Mouse (Mus musculus) limb, embryonic 10.5 days (tissue): ENCODE data around the gene Cask. TPM values are rescaled to one million over a fixed set of nuclear protein-coding genes. Genes with fewer than 3 reads are reported as not detected.

Source experiments
- DNase-seq: peaks from one replicate; pipeline ENCODE4 v3.0.0-alpha.2; 2017; ENCODE audit warnings: low spot score
- H3K27ac ChIP-seq: fragments of 300-500 bp; sonication (generic); 2 replicates; pipeline ENCODE4 v1.5.1; 2016; ENCODE audit warnings: mild to moderate bottlenecking
- H3K27me3 ChIP-seq: fragments of 300-500 bp; sonication (generic); 2 replicates; pipeline ENCODE4 v1.6.1; 2016; ENCODE audit warnings: low read depth, mild to moderate bottlenecking; ENCODE audit not compliant: poor library complexity, severe bottlenecking
- H3K36me3 ChIP-seq: fragments of 300-500 bp; sonication (generic); 2 replicates; pipeline ENCODE4 v1.6.1; 2016; ENCODE audit warnings: mild to moderate bottlenecking, moderate library complexity
- H3K4me1 ChIP-seq: fragments of 300-500 bp; sonication (generic); 2 replicates; pipeline ENCODE4 v1.6.1; 2016
- H3K4me3 ChIP-seq: fragments of 300-500 bp; sonication (generic); 2 replicates; pipeline ENCODE4 v1.5.1; 2016; ENCODE audit warnings: mild to moderate bottlenecking, moderate library complexity
- H3K9me3 ChIP-seq: fragments of 300-500 bp; sonication (generic); replicated peaks from 2 replicates; pipeline ENCODE4 v1.6.1; 2016; ENCODE audit warnings: mild to moderate bottlenecking
- WGBS: fragments of 180-500 bp; shearing (Covaris S2); methylation state at CpG from one replicate; pipeline ENCODE4 v1.1.7; 2016; 5-methylcytosine and 5-hydroxymethylcytosine counted together
- polyA plus RNA-seq: library from polyadenylated mRNA; unstranded; fragments of >200 nt; fragmentation: Nextera tagmentation; extraction: Ambion mirVana; gene quantifications from 2 replicates; pipeline ENCODE4 v1.2.1, GENCODE M21; 2016

Cask gene
- polyA plus RNA-seq, 1 experiment from 2014 or later: 11.7 TPM

GRCm38 (mm10) chrX:13489761-13490160 is 361.4 kb downstream of the Cask start:
- WGBS: 81% methylated on average over 1 of the region's 1 CpGs
- H3K4me1 ChIP-seq: no peaks in the 10 kb centered on the region; the same call in 1 of the 2 replicates
- 0 out of 2 replicates have a peak, but pooled peaks cover 3% of the 10 kb centered on the region for H3K9me3 ChIP-seq
- H3K36me3 ChIP-seq: no peaks in the 10 kb centered on the region
- DNase-seq: no peak
- H3K27ac ChIP-seq: no peak overlapping the region
- H3K4me3 ChIP-seq: no peak overlapping the region
- peaks cover 59% of the 10 kb centered on the region for H3K27me3 ChIP-seq

- H3K27me3 ChIP-seq: peaks cover 57% of the 10 kb centered on the region
- no peak for DNase-seq
- no peaks in the 10 kb centered on the region; the same call in 1 of the 2 replicates for H3K4me1 ChIP-seq
These were observed 362.2 kb downstream of the Cask start for GRCm38 (mm10) chrX:13489001-13489400.

GRCm38 (mm10) chrX:13484447-13484846 is 366.7 kb downstream of the Cask start:
- Histone ChIP-seq H3K4me3 (no peak overlapping the region), H3K9me3 (0 out of 2 replicates have a peak, but pooled peaks cover 3% of the 10 kb centered on the region), H3K36me3 (no peaks in the 10 kb centered on the region), H3K27me3 (peaks cover 70% of the 10 kb centered on the region), H3K27ac (no peak overlapping the region), H3K4me1 (no peaks in the 10 kb centered on the region; the same call in 1 of the 2 replicates)
- no peak for DNase-seq

More at GRCm38 (mm10) chrX:13489001-13489400, 362.2 kb downstream of the Cask start:
- 0 out of 2 replicates have a peak, but pooled peaks cover 3% of the 10 kb centered on the region for H3K9me3 ChIP-seq
- H3K4me3 ChIP-seq: no peak overlapping the region
- no peaks in the 10 kb centered on the region for H3K36me3 ChIP-seq
- H3K27ac ChIP-seq: no peak overlapping the region
- WGBS: 79% methylated on average over 3 of the region's 3 CpGs

- no peaks in the 10 kb centered on the region for H3K36me3 ChIP-seq
- peaks cover 78% of the 10 kb centered on the region for H3K27me3 ChIP-seq
- no peak for DNase-seq
- no peak overlapping the region for H3K27ac ChIP-seq
- no peaks in the 10 kb centered on the region; the same call in 1 of the 2 replicates for H3K4me1 ChIP-seq
- H3K4me3 ChIP-seq: no peak overlapping the region
- H3K9me3 ChIP-seq: 0 out of 2 replicates have a peak, but pooled peaks cover 3% of the 10 kb centered on the region
- 93% methylated on average over 1 of the region's 1 CpGs for WGBS
These were observed 368.6 kb downstream of the Cask start for GRCm38 (mm10) chrX:13482576-13482975.

GRCm38 (mm10) chrX:13479570-13479969 is 371.6 kb downstream of the Cask start:
- Histone ChIP-seq H3K9me3 (no peaks in the 10 kb centered on the region), H3K36me3 (no peaks in the 10 kb centered on the region), H3K4me3 (no peak overlapping the region), H3K27me3 (peaks cover 76% of the 10 kb centered on the region), H3K27ac (no peak overlapping the region), H3K4me1 (no peaks in the 10 kb centered on the region)
- no peak for DNase-seq

GRCm38 (mm10) chrX:13478298-13478697 is 372.9 kb downstream of the Cask start:
- Histone ChIP-seq H3K9me3 (no peaks in the 10 kb centered on the region), H3K27me3 (peaks cover 82% of the 10 kb centered on the region), H3K4me3 (no peak overlapping the region), H3K27ac (no peak overlapping the region), H3K36me3 (no peaks in the 10 kb centered on the region), H3K4me1 (no peaks in the 10 kb centered on the region)
- WGBS: 57% methylated on average over 5 of the region's 5 CpGs
- DNase-seq: no peak

GRCm38 (mm10) chrX:13477596-13477995 is 373.6 kb downstream of the Cask start:
- peaks cover 81% of the 10 kb centered on the region for H3K27me3 ChIP-seq
- DNase-seq: no peak
- H3K4me3 ChIP-seq: no peak overlapping the region
- no peaks in the 10 kb centered on the region for H3K36me3 ChIP-seq
- H3K9me3 ChIP-seq: no peaks in the 10 kb centered on the region
- no peak overlapping the region for H3K27ac ChIP-seq
- WGBS: 73% methylated on average over 2 of the region's 2 CpGs
- H3K4me1 ChIP-seq: no peaks in the 10 kb centered on the region

GRCm38 (mm10) chrX:13475382-13475781 is 375.8 kb downstream of the Cask start:
- WGBS: 61% methylated on average over 1 of the region's 1 CpGs
- peaks cover 91% of the 10 kb centered on the region for H3K27me3 ChIP-seq
- no peak overlapping the region for H3K4me3 ChIP-seq
- no peak for DNase-seq
- H3K27ac ChIP-seq: no peak overlapping the region
- no peaks in the 10 kb centered on the region for H3K36me3 ChIP-seq
- no peaks in the 10 kb centered on the region for H3K9me3 ChIP-seq
- H3K4me1 ChIP-seq: no peaks in the 10 kb centered on the region

GRCm38 (mm10) chrX:13472751-13473225 is 378.4 kb downstream of the Cask start:
- no peak overlapping the region for H3K4me3 ChIP-seq
- no peak for DNase-seq
- H3K27ac ChIP-seq: no peak overlapping the region
- no peaks in the 10 kb centered on the region for H3K36me3 ChIP-seq
- H3K27me3 ChIP-seq: peaks cover 88% of the 10 kb centered on the region
- WGBS: 88% methylated on average over 4 of the region's 4 CpGs
- no peaks in the 10 kb centered on the region for H3K4me1 ChIP-seq
- no peaks in the 10 kb centered on the region for H3K9me3 ChIP-seq

GRCm38 (mm10) chrX:13471925-13472324 is 379.2 kb downstream of the Cask start:
- Histone ChIP-seq H3K27ac (no peak overlapping the region), H3K36me3 (no peaks in the 10 kb centered on the region), H3K4me3 (no peak overlapping the region), H3K27me3 (peaks cover 89% of the 10 kb centered on the region), H3K9me3 (no peaks in the 10 kb centered on the region), H3K4me1 (no peaks in the 10 kb centered on the region)
- no peak for DNase-seq
- 84% methylated on average over 3 of the region's 3 CpGs for WGBS

GRCm38 (mm10) chrX:13469160-13470116 is 381.7 kb downstream of the Cask start:
- Histone ChIP-seq H3K27me3 (peaks cover 93% of the 10 kb centered on the region), H3K36me3 (no peaks in the 10 kb centered on the region), H3K4me1 (no peaks in the 10 kb centered on the region), H3K27ac (no peak overlapping the region), H3K4me3 (no peak overlapping the region), H3K9me3 (no peaks in the 10 kb centered on the region)
- no peak for DNase-seq
- 83% methylated on average over 9 of the region's 9 CpGs for WGBS

- WGBS: 79% methylated on average over 6 of the region's 6 CpGs
- Histone ChIP-seq H3K4me3 (no peak overlapping the region), H3K4me1 (no peaks in the 10 kb centered on the region), H3K9me3 (no peaks in the 10 kb centered on the region), H3K36me3 (no peaks in the 10 kb centered on the region), H3K27me3 (peaks cover 86% of the 10 kb centered on the region), H3K27ac (no peak overlapping the region)
- DNase-seq: no peak
These were observed 384.0 kb downstream of the Cask start for GRCm38 (mm10) chrX:13467121-13467571.
